Mouse (Mus musculus): ENCODE measurements at regions not wholly inside any gene's neighbourhood (a gene's known extent, or its start where the extent isn't known, plus 50 kb on each side); places are given as distances from the start of the nearest gene placed in this dataset.

DNA sequence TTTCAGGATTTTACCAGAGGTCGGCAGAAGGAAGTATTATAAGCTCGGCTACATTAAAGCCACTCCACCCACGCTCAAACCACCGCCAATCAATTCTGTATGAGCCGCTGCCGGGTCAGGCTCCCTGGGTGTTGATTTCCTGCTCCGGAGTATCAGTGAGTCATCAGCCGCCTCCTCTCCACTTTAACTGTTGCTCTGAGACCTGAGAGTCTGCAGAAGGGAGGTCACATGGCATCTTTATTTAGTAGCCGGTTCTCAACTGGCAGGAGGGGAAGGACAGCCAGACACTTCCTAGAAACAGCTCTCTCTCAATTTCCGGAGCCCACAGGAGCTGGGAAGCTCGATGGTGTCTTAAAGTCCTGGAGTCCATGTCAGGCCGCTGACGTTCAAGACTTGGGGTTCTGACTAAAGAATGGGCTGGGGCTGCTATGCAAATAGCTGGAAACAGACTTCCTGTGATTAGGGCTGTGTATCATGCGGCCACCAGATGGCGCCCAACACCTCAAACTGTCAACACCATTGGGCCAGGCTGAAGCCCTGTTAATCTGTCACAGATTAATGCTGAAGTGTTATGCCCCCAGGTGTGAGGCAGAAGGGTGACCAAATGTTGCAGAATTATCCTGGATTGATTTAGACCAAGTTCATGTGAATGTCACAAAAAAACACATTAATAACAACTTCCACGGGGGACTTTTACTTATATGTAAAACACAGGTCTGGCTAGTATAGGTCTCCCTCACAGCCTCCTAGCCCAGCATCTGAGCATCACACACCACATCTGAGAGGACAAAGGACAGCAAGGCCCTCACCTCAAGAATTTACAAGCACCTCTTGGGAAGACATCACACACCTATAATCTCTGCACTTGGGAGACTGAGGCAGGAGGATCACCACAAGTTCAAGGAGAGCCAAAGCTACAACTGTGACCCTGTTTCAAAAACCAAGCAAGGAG lies 84.8 kb downstream of the Kcnh2 start:
- Histone ChIP-seq H3K4me2 (ENCODE audit: low read depth) (peak overlapping the region; percentile 42), H3K27me3 (ENCODE audit: insufficient read depth, low read length) (no peaks in the 10 kb centered on the region), H3K27ac (ENCODE audit: low read depth, low read length) (no peak overlapping the region), H3K9me3 (ENCODE audit: low read length) (no peaks in the 10 kb centered on the region), H3K4me1 (ENCODE audit: insufficient read depth) (no peaks in the 10 kb centered on the region), H3K36me3 (ENCODE audit: insufficient read depth) (no peaks in the 10 kb centered on the region), H3K9ac (peak overlapping the region; percentile 39; the same call in 1 of the 2 replicates), H3K4me3 (ENCODE audit: low read depth, low read length) (peak overlapping the region; percentile 11; the same call in 1 of the 2 replicates)
- ATAC-seq (peak; percentile 91), DNase-seq (peak; percentile 91)
- WGBS, result 22% methylated on average over 16 of the region's 16 CpGs
- peak; percentile 94 for TF ChIP-seq CTCF (IDR thresholded peaks at IDR 0.05; ENCODE audit: low read depth)

Data from forebrain, postnatal 0 days (tissue).